Mouse (Mus musculus) erythroblast, embryonic 14.5 days (primary cell): Measurements from ENCODE around the gene 4921536K21Rik.

Experiments used
- GATA1 ChIP-seq: IDR thresholded peaks from 2 replicates; pipeline ENCODE4 v1.6.1; 2012; ENCODE audit warnings: low read length, inconsistent platforms, mixed read lengths
- TAL1 ChIP-seq: IDR thresholded peaks from 3 replicates; pipeline ENCODE4 v1.6.1; 2012; ENCODE audit warnings: low read length, inconsistent platforms, mixed read lengths

- TF ChIP-seq GATA1 (no peak), TAL1 (no peak)
Measured at GRCm38 (mm10) chr11:3922115-3922514, 27.2 kb upstream of the 4921536K21Rik start.
